Mouse (Mus musculus): Measurements from ENCODE around the gene Efna3. TPM values are rescaled to one million over a fixed set of nuclear protein-coding genes. Genes with fewer than 3 reads are reported as not detected.

Efna3 gene
- polyA plus RNA-seq, 1 experiment from 2014 or later: 1.1 TPM

DNA sequence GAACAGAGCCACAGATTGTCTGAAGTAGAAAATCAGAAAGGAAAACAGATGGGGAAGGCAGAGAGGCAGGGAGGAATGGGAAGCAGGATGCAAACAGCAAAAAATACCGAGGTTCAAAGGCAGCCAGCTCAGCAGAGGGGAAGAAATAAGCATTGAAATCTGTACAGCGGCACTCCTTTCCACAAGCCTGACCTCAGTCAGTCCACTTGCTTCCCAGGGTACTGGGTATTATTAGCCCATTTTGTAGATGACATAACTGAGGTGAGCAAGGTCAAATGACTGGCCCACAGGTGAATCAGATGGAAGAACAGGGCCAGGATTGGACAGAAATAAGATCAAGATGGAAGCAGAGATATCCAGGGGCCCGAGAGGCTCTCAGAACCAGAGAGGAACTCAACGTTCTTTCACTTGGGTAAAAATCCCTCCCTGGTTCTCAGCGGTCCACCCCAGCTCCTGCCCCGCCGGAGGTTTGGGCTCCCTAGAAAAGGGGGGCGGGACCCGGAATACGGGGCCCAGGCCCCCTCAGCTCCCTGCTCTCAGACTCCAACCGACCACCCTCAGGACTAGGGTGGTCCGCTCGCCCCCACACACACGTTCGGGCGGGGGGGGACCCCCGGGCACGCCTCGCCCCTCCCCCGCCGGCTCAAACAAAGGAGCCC, 14.4 kb upstream of the Efna3 start:
- no peak for ATAC-seq (ENCODE audit: insufficient number of reproducible peaks, insufficient read depth, low FRiP score, low read depth)
- H3K27ac ChIP-seq (replicated peaks in 1 of 2; ENCODE audit: control insufficient read depth in 1 of 2, insufficient read depth in 1 of 2, low read depth in 2 of 2, low read length in 2 of 2): peak overlapping the region; percentile 42 to 79
- H3K27me3 ChIP-seq (ENCODE audit: control insufficient read depth, insufficient read depth, low read length): no peaks in the 10 kb centered on the region
- peaks cover 8 to 9% of the 10 kb centered on the region in 2 experiments; a peak in 3 of 4 replicates for H3K4me1 ChIP-seq (ENCODE audit: control insufficient read depth in 2 of 2, insufficient read depth in 2 of 2, low read length in 2 of 2)
- H3K4me3 ChIP-seq (ENCODE audit: control insufficient read depth in 1 of 2, insufficient read depth in 1 of 2, low read depth in 1 of 2, low read length in 2 of 2): peak overlapping the region; percentile 85 to 92
- under 1% methylated on average over 19 of the region's 21 CpGs for WGBS
- peak overlapping the region; percentile 91 for H3K4me2 ChIP-seq (ENCODE audit: low read length)
- H3K9me3 ChIP-seq (ENCODE audit: control insufficient read depth, low read length): no peaks in the 10 kb centered on the region
- peaks cover 25% of the 10 kb centered on the region for H3K36me3 ChIP-seq (ENCODE audit: control insufficient read depth, insufficient read depth, low read length)
- H3K9ac ChIP-seq (ENCODE audit: low read length): peak overlapping the region; percentile 92

DNA sequence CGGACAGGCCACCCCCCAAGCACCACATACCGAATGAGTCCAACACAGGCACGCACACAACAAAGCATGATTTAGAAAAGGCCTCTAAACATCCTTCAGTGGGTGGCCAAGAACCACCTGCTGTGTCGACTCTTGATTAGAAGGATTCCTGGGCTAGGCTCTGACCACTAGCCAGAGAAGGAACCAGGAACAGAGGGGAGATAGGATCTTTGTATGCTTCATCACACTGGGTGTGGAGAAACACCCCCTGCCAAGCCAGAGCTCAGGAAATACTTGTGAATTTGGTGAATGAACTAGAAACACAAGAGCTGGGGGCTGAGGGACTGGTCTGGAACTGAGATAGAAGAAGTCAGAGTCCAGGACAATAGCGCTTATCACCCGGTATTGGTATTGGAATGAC, 13.8 kb upstream of the Efna3 start:
- WGBS: 18% methylated on average over 6 of the region's 6 CpGs
- Histone ChIP-seq H3K9ac (ENCODE audit: low read length) (peak overlapping the region; percentile 92), H3K27ac (replicated peaks in 1 of 2; ENCODE audit: control insufficient read depth in 1 of 2, insufficient read depth in 1 of 2, low read depth in 2 of 2, low read length in 2 of 2) (no peak overlapping the region), H3K27me3 (ENCODE audit: control insufficient read depth, insufficient read depth, low read length) (no peaks in the 10 kb centered on the region), H3K9me3 (ENCODE audit: control insufficient read depth, low read length) (no peaks in the 10 kb centered on the region), H3K4me1 (ENCODE audit: control insufficient read depth in 2 of 2, insufficient read depth in 2 of 2, low read length in 2 of 2) (peaks cover 8 to 9% of the 10 kb centered on the region in 2 experiments; a peak in 3 of 4 replicates), H3K36me3 (ENCODE audit: control insufficient read depth, insufficient read depth, low read length) (peaks cover 22% of the 10 kb centered on the region), H3K4me2 (ENCODE audit: low read length) (peak overlapping the region; percentile 91), H3K4me3 (ENCODE audit: control insufficient read depth in 1 of 2, insufficient read depth in 1 of 2, low read depth in 1 of 2, low read length in 2 of 2) (peak overlapping the region; percentile 85 to 92; a peak in 3 of 4 replicates)
- no peak for ATAC-seq (ENCODE audit: insufficient number of reproducible peaks, insufficient read depth, low FRiP score, low read depth)

DNA sequence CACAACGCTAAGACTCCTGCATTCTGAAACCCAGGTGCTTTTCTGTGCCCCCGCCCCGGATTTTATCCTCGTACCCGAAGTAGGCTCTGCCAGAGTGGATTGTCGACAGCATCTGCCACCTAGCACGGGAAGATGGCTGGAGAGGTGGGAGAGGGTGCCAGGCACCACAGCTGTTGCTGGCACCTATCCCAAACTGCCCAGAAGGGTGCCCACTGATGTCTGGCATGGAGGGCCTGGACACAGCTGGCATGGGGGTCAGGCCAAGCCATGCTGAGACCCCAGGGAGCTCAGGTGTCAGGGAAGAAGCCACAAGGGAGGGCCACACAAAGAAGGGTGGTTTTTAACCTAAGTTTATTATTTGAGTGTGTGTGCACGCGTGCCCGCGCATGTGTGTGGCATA, 10.3 kb upstream of the Efna3 start:
- Histone ChIP-seq H3K4me3 (ENCODE audit: control insufficient read depth in 1 of 2, insufficient read depth in 1 of 2, low read depth in 1 of 2, low read length in 2 of 2) (no peak overlapping the region), H3K36me3 (ENCODE audit: control insufficient read depth, insufficient read depth, low read length) (peaks cover 22% of the 10 kb centered on the region), H3K4me1 (ENCODE audit: control insufficient read depth in 2 of 2, insufficient read depth in 2 of 2, low read length in 2 of 2) (peaks cover 11 to 15% of the 10 kb centered on the region in 2 experiments; a peak in 3 of 4 replicates), H3K4me2 (ENCODE audit: low read length) (no peak overlapping the region), H3K9ac (ENCODE audit: low read length) (no peak overlapping the region), H3K27ac (replicated peaks in 1 of 2; ENCODE audit: control insufficient read depth in 1 of 2, insufficient read depth in 1 of 2, low read depth in 2 of 2, low read length in 2 of 2) (no peak overlapping the region), H3K27me3 (ENCODE audit: control insufficient read depth, insufficient read depth, low read length) (no peaks in the 10 kb centered on the region), H3K9me3 (ENCODE audit: control insufficient read depth, low read length) (no peaks in the 10 kb centered on the region)
- ATAC-seq (ENCODE audit: insufficient number of reproducible peaks, insufficient read depth, low FRiP score, low read depth): no peak
- WGBS: 74% methylated on average over 11 of the region's 11 CpGs

DNA sequence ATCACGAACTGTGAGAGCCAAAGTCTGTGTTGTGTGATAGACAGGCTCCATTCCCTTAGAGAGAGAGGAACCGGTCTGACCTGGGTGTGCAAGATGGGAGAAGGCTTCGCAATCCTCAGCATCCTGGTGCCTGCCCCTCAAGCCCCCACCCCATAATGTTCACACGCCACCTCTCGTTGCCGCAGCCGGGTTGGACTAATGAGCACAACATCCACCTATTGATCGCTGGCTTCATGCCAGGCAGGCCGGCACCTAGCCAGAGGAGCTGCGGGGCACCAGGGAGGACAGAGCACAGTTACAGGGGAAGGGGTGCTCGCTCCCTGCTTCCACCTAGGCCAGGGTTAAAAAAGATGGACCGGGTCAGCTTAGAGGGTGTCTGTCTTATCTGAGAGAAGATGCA, 9.7 kb upstream of the Efna3 start:
- peaks cover 3% of the 10 kb centered on the region; the same call in 1 of the 2 replicates for H3K27me3 ChIP-seq (ENCODE audit: control insufficient read depth, insufficient read depth, low read length)
- no peak overlapping the region for H3K4me3 ChIP-seq (ENCODE audit: control insufficient read depth in 1 of 2, insufficient read depth in 1 of 2, low read depth in 1 of 2, low read length in 2 of 2)
- no peak for ATAC-seq (ENCODE audit: insufficient number of reproducible peaks, insufficient read depth, low FRiP score, low read depth)
- H3K27ac ChIP-seq (replicated peaks in 1 of 2; ENCODE audit: control insufficient read depth in 1 of 2, insufficient read depth in 1 of 2, low read depth in 2 of 2, low read length in 2 of 2): no peak overlapping the region
- no peaks in the 10 kb centered on the region for H3K9me3 ChIP-seq (ENCODE audit: control insufficient read depth, low read length)
- H3K4me1 ChIP-seq (ENCODE audit: control insufficient read depth in 2 of 2, insufficient read depth in 2 of 2, low read length in 2 of 2): peaks cover 10 to 15% of the 10 kb centered on the region in 2 experiments; a peak in 3 of 4 replicates
- H3K4me2 ChIP-seq (ENCODE audit: low read length): no peak overlapping the region
- 59% methylated on average over 12 of the region's 12 CpGs for WGBS
- H3K9ac ChIP-seq (ENCODE audit: low read length): no peak overlapping the region
- peaks cover 22% of the 10 kb centered on the region for H3K36me3 ChIP-seq (ENCODE audit: control insufficient read depth, insufficient read depth, low read length)

DNA sequence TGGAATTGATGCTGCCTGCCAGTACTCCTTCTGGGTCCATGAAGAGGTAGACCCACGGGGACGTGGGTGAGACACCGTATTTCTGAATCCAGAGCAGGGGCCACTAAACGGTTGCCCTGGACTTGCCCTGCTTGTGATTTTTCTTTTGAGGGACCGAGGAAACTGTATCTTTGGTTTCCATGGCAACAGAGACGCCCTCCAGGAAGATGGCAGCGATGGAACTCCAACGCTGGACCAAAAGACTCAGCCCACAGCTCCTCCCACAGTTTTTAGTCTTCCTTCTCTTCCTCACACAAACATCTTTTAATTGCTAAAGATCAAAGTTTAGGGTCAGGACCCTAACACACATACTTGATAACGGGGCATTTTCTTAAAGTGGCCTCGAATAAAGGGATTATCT, 9.2 kb upstream of the Efna3 start:
- Histone ChIP-seq H3K27ac (replicated peaks in 1 of 2; ENCODE audit: control insufficient read depth in 1 of 2, insufficient read depth in 1 of 2, low read depth in 2 of 2, low read length in 2 of 2) (no peak overlapping the region), H3K9ac (ENCODE audit: low read length) (no peak overlapping the region), H3K4me1 (ENCODE audit: control insufficient read depth in 2 of 2, insufficient read depth in 2 of 2, low read length in 2 of 2) (peaks cover 10 to 13% of the 10 kb centered on the region in 2 experiments; a peak in 3 of 4 replicates), H3K4me2 (ENCODE audit: low read length) (no peak overlapping the region), H3K36me3 (ENCODE audit: control insufficient read depth, insufficient read depth, low read length) (peaks cover 22% of the 10 kb centered on the region), H3K4me3 (ENCODE audit: control insufficient read depth in 1 of 2, insufficient read depth in 1 of 2, low read depth in 1 of 2, low read length in 2 of 2) (no peak overlapping the region), H3K9me3 (ENCODE audit: control insufficient read depth, low read length) (no peaks in the 10 kb centered on the region), H3K27me3 (ENCODE audit: control insufficient read depth, insufficient read depth, low read length) (peaks cover 5% of the 10 kb centered on the region; the same call in 1 of the 2 replicates)
- ATAC-seq (ENCODE audit: insufficient number of reproducible peaks, insufficient read depth, low FRiP score, low read depth): no peak
- WGBS: 74% methylated on average over 10 of the region's 10 CpGs

DNA sequence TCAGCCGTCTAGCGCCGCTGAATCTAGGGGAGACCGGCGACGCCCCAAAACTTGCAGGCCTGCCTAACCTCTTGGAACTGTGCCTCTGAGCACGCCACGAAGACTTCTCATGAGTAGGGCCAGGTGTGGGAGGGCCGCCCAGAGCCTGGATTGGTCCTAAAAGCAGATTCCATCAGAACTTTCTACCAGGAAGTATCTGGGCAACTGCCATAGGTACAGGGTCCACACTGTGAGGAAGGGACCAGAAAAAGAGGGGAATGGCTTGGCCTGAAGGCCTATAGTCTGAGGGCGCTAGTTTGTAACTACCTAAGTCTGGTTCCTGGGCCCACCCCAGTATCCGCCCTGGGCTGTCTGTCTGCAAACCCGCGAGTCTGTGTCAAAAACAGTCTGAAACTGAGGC, 8.8 kb upstream of the Efna3 start:
- H3K27me3 ChIP-seq (ENCODE audit: control insufficient read depth, insufficient read depth, low read length): peaks cover 5% of the 10 kb centered on the region; the same call in 1 of the 2 replicates
- 72% methylated on average over 13 of the region's 13 CpGs for WGBS
- H3K36me3 ChIP-seq (ENCODE audit: control insufficient read depth, insufficient read depth, low read length): peaks cover 22% of the 10 kb centered on the region
- no peak overlapping the region for H3K27ac ChIP-seq (replicated peaks in 1 of 2; ENCODE audit: control insufficient read depth in 1 of 2, insufficient read depth in 1 of 2, low read depth in 2 of 2, low read length in 2 of 2)
- H3K4me2 ChIP-seq (ENCODE audit: low read length): no peak overlapping the region
- H3K4me3 ChIP-seq (ENCODE audit: control insufficient read depth in 1 of 2, insufficient read depth in 1 of 2, low read depth in 1 of 2, low read length in 2 of 2): no peak overlapping the region
- no peak for ATAC-seq (ENCODE audit: insufficient number of reproducible peaks, insufficient read depth, low FRiP score, low read depth)
- peaks cover 8 to 9% of the 10 kb centered on the region in 2 experiments; a peak in 3 of 4 replicates for H3K4me1 ChIP-seq (ENCODE audit: control insufficient read depth in 2 of 2, insufficient read depth in 2 of 2, low read length in 2 of 2)
- H3K9ac ChIP-seq (ENCODE audit: low read length): no peak overlapping the region
- no peaks in the 10 kb centered on the region for H3K9me3 ChIP-seq (ENCODE audit: control insufficient read depth, low read length)

DNA sequence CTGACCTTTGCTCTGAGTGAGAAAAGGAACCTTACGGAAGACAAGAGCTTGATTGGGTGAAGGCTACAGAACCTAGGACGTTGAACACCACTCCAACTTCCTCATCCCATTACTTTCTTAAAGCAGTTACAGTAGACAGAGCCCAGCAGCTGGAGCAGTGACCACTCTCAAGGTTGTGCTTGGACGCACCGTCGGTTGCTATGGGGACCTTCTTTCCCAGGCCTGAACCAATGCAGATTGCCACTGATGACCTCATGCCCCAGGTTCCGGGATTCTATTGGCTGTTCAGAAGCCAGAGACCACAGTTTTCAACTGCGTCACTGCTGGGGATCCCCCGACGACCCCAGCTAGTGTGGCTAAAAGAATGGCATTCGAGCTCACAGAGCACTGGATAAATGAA, 8.2 kb upstream of the Efna3 start:
- no peak for ATAC-seq (ENCODE audit: insufficient number of reproducible peaks, insufficient read depth, low FRiP score, low read depth)
- Histone ChIP-seq H3K36me3 (ENCODE audit: control insufficient read depth, insufficient read depth, low read length) (peaks cover 22% of the 10 kb centered on the region), H3K4me1 (ENCODE audit: control insufficient read depth in 2 of 2, insufficient read depth in 2 of 2, low read length in 2 of 2) (peaks cover 5 to 8% of the 10 kb centered on the region in 2 experiments; a peak in 2 of 4 replicates), H3K4me3 (ENCODE audit: control insufficient read depth in 1 of 2, insufficient read depth in 1 of 2, low read depth in 1 of 2, low read length in 2 of 2) (no peak overlapping the region), H3K4me2 (ENCODE audit: low read length) (no peak overlapping the region), H3K27ac (replicated peaks in 1 of 2; ENCODE audit: control insufficient read depth in 1 of 2, insufficient read depth in 1 of 2, low read depth in 2 of 2, low read length in 2 of 2) (no peak overlapping the region), H3K9me3 (ENCODE audit: control insufficient read depth, low read length) (no peaks in the 10 kb centered on the region), H3K9ac (ENCODE audit: low read length) (no peak overlapping the region), H3K27me3 (ENCODE audit: control insufficient read depth, insufficient read depth, low read length) (peaks cover 5% of the 10 kb centered on the region; the same call in 1 of the 2 replicates)
- WGBS: 21% methylated on average over 10 of the region's 10 CpGs
